Mouse (Mus musculus) kidney, postnatal 0 days (tissue): ENCODE measurements around the gene Gm9817. TPM values are rescaled to one million over a fixed set of nuclear protein-coding genes. Genes with fewer than 3 reads are reported as not detected.
A peak's percentile ranks its signal among the peaks of the same experiment; 100 is the strongest.

Experiments
- ATAC-seq: fragments of 200-750 bp; cut with Nextera tagmentation; replicated peaks from 2 replicates; pipeline ENCODE4 v1.8.0; 2017; ENCODE audit warnings: low read depth, moderate number of reproducible peaks, moderate TSS enrichment, moderate library complexity; ENCODE audit not compliant: low FRiP score
- DNase-seq: peaks from one replicate; pipeline ENCODE4 v3.0.0-alpha.2; 2016; ENCODE audit warnings: low spot score
- H3K27ac ChIP-seq: fragments of 300-500 bp; sonication (generic); 2 replicates; pipeline ENCODE4 v1.5.1; 2014; ENCODE audit warnings: mild to moderate bottlenecking
- H3K27me3 ChIP-seq: fragments of 300-500 bp; sonication (generic); 2 replicates; pipeline ENCODE4 v1.6.1; 2014; ENCODE audit warnings: low read length, mixed read lengths; ENCODE audit not compliant: insufficient read depth
- H3K36me3 ChIP-seq: fragments of 300-500 bp; sonication (generic); 2 replicates; pipeline ENCODE4 v1.6.1; 2014; ENCODE audit warnings: low read length, mixed read lengths; ENCODE audit not compliant: insufficient read depth
- H3K4me1 ChIP-seq: fragments of 300-500 bp; sonication (generic); replicated peaks from 2 replicates; pipeline ENCODE4 v1.6.1; 2014; ENCODE audit warnings: antibody characterized with exemption, low read length, mixed read lengths; ENCODE audit not compliant: insufficient read depth
- H3K4me2 ChIP-seq: fragments of 300-500 bp; sonication (generic); 2 replicates; pipeline ENCODE4 v1.6.1; 2014; ENCODE audit warnings: mild to moderate bottlenecking, low read length, moderate library complexity, mixed read lengths
- H3K4me3 ChIP-seq: fragments of 300-500 bp; sonication (generic); replicated peaks from 2 replicates; pipeline ENCODE4 v1.5.1; 2014; ENCODE audit warnings: low read depth, low read length
- H3K9ac ChIP-seq: fragments of 300-500 bp; sonication (generic); 2 replicates; pipeline ENCODE4 v1.6.1; 2014; ENCODE audit warnings: low read depth, low read length
- H3K9me3 ChIP-seq: fragments of 300-500 bp; sonication (generic); replicated peaks from 2 replicates; pipeline ENCODE4 v1.6.1; 2016; ENCODE audit warnings: low read length, inconsistent platforms, mixed read lengths
- CTCF ChIP-seq: IDR thresholded peaks from 2 replicates; pipeline ENCODE4 v1.5.1; 2016; ENCODE audit warnings: antibody characterized with exemption, low read depth, mild to moderate bottlenecking, moderate library complexity
- WGBS: fragments of 180-500 bp; shearing (Covaris S2); extraction: QIAGEN DNeasy Blood & Tissue Kit; methylation state at CpG from one replicate; pipeline ENCODE4 v1.1.7; 2014; 5-methylcytosine and 5-hydroxymethylcytosine counted together
- polyA plus RNA-seq: library from polyadenylated mRNA; unstranded; fragments of >200 nt; fragmentation: Nextera tagmentation; extraction: Ambion mirVana; gene quantifications from 2 replicates; pipeline ENCODE4 v1.2.1, GENCODE M21; 2015

Gm9817 gene
- polyA plus RNA-seq, 1 experiment from 2014 or later: 0.08 TPM

DNA sequence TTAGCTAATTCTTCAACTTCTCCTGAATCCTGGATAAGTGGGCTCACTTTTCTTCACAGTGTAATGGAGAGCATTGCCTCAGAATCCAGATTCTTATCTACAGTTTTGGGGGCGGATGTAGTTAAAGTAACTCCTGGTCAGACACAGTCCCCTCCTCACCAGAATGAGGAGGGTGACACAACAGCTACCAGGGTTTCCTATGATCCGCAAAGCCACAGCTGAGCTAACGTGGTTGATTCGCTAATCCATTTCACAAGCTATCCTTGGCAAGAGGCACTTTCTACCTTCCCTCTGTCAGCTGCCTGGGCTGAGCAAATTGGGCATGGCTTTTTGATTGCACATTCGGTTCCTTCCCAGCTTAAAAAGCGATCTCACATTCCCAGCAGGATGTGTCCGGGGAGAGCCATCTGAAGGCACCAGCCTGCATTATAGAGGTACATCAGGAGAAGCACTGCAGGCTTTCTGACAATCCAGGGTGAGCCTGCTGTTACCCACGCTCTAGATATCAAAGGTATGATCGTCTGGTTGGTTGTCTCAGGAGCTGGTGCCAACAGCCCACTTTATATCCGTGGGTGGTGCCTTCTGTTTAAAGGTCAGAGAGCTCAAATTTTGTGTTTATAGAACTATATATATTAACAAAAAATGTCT is 21.2 kb downstream of the Gm9817 start:
- Histone ChIP-seq H3K4me2 (no peak overlapping the region), H3K36me3 (no peaks in the 10 kb centered on the region), H3K9ac (no peak overlapping the region), H3K9me3 (no peaks in the 10 kb centered on the region), H3K4me3 (no peak overlapping the region), H3K27me3 (no peaks in the 10 kb centered on the region), H3K4me1 (no peaks in the 10 kb centered on the region), H3K27ac (no peak overlapping the region)
- ATAC-seq (no peak), DNase-seq (no peak)
- 58% methylated on average over 10 of the region's 10 CpGs for WGBS
- TF ChIP-seq CTCF: no peak

DNA sequence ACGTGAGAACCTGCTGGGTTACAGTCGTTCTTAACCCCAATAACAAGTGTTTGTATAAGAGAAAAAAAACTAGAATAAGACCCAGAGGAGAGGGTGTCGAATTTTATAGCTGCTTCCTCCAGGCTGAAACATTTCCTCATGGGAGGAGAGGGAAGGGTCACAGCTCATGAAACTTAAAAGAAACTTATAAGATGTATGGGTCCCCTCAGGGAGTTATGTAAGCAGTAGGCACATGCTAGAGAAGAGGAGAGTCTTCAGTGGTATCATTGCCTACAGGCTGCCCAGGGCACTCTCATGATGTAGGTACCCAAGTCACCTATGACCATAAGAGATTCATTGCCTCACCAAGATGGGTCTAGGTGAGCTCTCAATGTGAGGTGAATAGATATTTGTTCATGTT is 28.0 kb downstream of the Gm9817 start:
- no peaks in the 10 kb centered on the region for H3K27me3 ChIP-seq
- no peak for ATAC-seq
- H3K27ac ChIP-seq: no peak overlapping the region
- peak; percentile 86 for DNase-seq
- H3K4me1 ChIP-seq: no peaks in the 10 kb centered on the region
- TF ChIP-seq CTCF: no peak
- no peak overlapping the region for H3K4me2 ChIP-seq
- WGBS: 19% methylated on average over 3 of the region's 3 CpGs
- no peak overlapping the region for H3K9ac ChIP-seq
- no peak overlapping the region for H3K4me3 ChIP-seq
- H3K9me3 ChIP-seq: no peaks in the 10 kb centered on the region
- H3K36me3 ChIP-seq: no peaks in the 10 kb centered on the region

DNA sequence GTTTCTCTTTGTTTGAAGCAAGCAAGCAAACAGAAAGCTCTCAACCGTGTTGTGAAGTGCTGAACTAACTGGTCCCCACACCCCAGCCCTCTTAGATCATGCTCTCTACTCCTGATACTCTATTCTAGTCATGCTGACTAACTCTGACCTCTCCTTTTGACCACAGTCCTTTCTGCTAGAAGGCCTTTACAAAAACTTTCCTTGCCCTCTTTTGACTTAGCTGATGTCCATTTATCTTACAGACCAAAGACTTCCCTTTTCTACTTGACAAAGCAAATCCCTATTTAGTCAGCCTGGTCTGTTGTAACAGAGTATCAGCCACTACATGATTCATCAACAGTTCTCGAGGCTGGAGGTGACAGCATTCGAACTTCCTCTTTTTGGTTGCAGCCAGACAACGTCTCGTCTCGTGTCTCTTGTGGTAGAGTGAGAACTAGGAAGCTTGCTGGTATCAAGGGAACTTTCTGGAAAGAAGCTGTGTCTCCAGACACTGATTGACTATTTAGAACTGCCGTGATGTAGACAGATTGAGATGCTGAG is 30.4 kb downstream of the Gm9817 start:
- Histone ChIP-seq H3K9me3 (no peaks in the 10 kb centered on the region), H3K27ac (no peak overlapping the region), H3K9ac (no peak overlapping the region), H3K27me3 (no peaks in the 10 kb centered on the region), H3K36me3 (no peaks in the 10 kb centered on the region), H3K4me3 (no peak overlapping the region), H3K4me1 (no peaks in the 10 kb centered on the region), H3K4me2 (no peak overlapping the region)
- DNase-seq (peak; percentile 53), ATAC-seq (no peak)
- TF ChIP-seq CTCF: no peak
- WGBS: 61% methylated on average over 7 of the region's 7 CpGs

- WGBS: 86% methylated on average over 5 of the region's 5 CpGs
- no peak for DNase-seq
Measured at GRCm38 (mm10) chr13:45118375-45118774, 39.9 kb downstream of the Gm9817 start.

GRCm38 (mm10) chr13:45118822-45119221 is 40.3 kb downstream of the Gm9817 start:
- Histone ChIP-seq H3K9ac (no peak overlapping the region), H3K27me3 (no peaks in the 10 kb centered on the region), H3K9me3 (no peaks in the 10 kb centered on the region), H3K4me3 (no peak overlapping the region), H3K36me3 (no peaks in the 10 kb centered on the region), H3K4me2 (no peak overlapping the region), H3K4me1 (no peaks in the 10 kb centered on the region), H3K27ac (no peak overlapping the region)
- WGBS: 78% methylated on average over 3 of the region's 3 CpGs
- DNase-seq: no peak
- TF ChIP-seq CTCF: no peak
- ATAC-seq: no peak

More at GRCm38 (mm10) chr13:45118375-45118774, 39.9 kb downstream of the Gm9817 start:
- Histone ChIP-seq H3K4me1 (no peaks in the 10 kb centered on the region), H3K4me2 (no peak overlapping the region), H3K27me3 (no peaks in the 10 kb centered on the region), H3K36me3 (no peaks in the 10 kb centered on the region), H3K4me3 (no peak overlapping the region), H3K27ac (no peak overlapping the region), H3K9me3 (no peaks in the 10 kb centered on the region), H3K9ac (no peak overlapping the region)
- no peak for TF ChIP-seq CTCF
- ATAC-seq: no peak

Other genes starting within 250 kb of the Gm9817 start
- gene Dtnbp1, start 76.5 kb upstream of the Gm9817 start, polyA plus RNA-seq: 91.5 and 93.0 TPM in 2 replicates